Mouse (Mus musculus): ENCODE measurements around the gene Caly.
A peak's percentile ranks its signal among the peaks of the same experiment; 100 is the strongest.

Caly gene

GRCm38 (mm10) chr7:140042728-140043127 is 39.6 kb downstream of the Caly start:
- DNase-seq (ENCODE audit: extremely low read depth, low read depth) = no peak

- DNase-seq (ENCODE audit: extremely low read depth, low read depth) = no peak
Measured at GRCm38 (mm10) chr7:140037171-140037555, 45.2 kb downstream of the Caly start.

- peak; percentile 83 for DNase-seq (ENCODE audit: extremely low read depth, low read depth)
Measured at GRCm38 (mm10) chr7:140036281-140037170, 45.8 kb downstream of the Caly start, which contains the start of the genes Zfp511 and Tubgcp2. Gene Zfp511 (plus strand): TSS chr7:140036391. Gene Tubgcp2 (minus strand): TSS chr7:140036669.

GRCm38 (mm10) chr7:140035456-140035855 is 46.9 kb downstream of the Caly start:
- DNase-seq (ENCODE audit: extremely low read depth, low read depth) = peak; percentile 5

GRCm38 (mm10) chr7:140033386-140033785 is 49.0 kb downstream of the Caly start:
- no peak for DNase-seq (ENCODE audit: extremely low read depth, low read depth)

- no peak for DNase-seq (ENCODE audit: extremely low read depth, low read depth)
Measured at GRCm38 (mm10) chr7:140032366-140032765, 50.0 kb downstream of the Caly start.

- DNase-seq (ENCODE audit: extremely low read depth, low read depth) = no peak
Measured at GRCm38 (mm10) chr7:140031771-140032170, 50.6 kb downstream of the Caly start.

Data from MEL-GATA-1-ER (cell line).